Mouse (Mus musculus) kidney, postnatal 0 days (tissue): Measurements from ENCODE around the gene Dgat2. TPM values are rescaled to one million over a fixed set of nuclear protein-coding genes. Genes with fewer than 3 reads are reported as not detected.

Experiments used
- ATAC-seq: fragments of 200-750 bp; cut with Nextera tagmentation; replicated peaks from 2 replicates; pipeline ENCODE4 v1.8.0; 2017; ENCODE audit warnings: low read depth, moderate number of reproducible peaks, moderate TSS enrichment, moderate library complexity; ENCODE audit not compliant: low FRiP score
- DNase-seq: peaks from one replicate; pipeline ENCODE4 v3.0.0-alpha.2; 2016; ENCODE audit warnings: low spot score
- H3K27ac ChIP-seq: fragments of 300-500 bp; sonication (generic); 2 replicates; pipeline ENCODE4 v1.5.1; 2014; ENCODE audit warnings: mild to moderate bottlenecking
- H3K27me3 ChIP-seq: fragments of 300-500 bp; sonication (generic); 2 replicates; pipeline ENCODE4 v1.6.1; 2014; ENCODE audit warnings: low read length, mixed read lengths; ENCODE audit not compliant: insufficient read depth
- H3K36me3 ChIP-seq: fragments of 300-500 bp; sonication (generic); 2 replicates; pipeline ENCODE4 v1.6.1; 2014; ENCODE audit warnings: low read length, mixed read lengths; ENCODE audit not compliant: insufficient read depth
- H3K4me1 ChIP-seq: fragments of 300-500 bp; sonication (generic); replicated peaks from 2 replicates; pipeline ENCODE4 v1.6.1; 2014; ENCODE audit warnings: antibody characterized with exemption, low read length, mixed read lengths; ENCODE audit not compliant: insufficient read depth
- H3K4me2 ChIP-seq: fragments of 300-500 bp; sonication (generic); 2 replicates; pipeline ENCODE4 v1.6.1; 2014; ENCODE audit warnings: mild to moderate bottlenecking, low read length, moderate library complexity, mixed read lengths
- H3K4me3 ChIP-seq: fragments of 300-500 bp; sonication (generic); replicated peaks from 2 replicates; pipeline ENCODE4 v1.5.1; 2014; ENCODE audit warnings: low read depth, low read length
- H3K9ac ChIP-seq: fragments of 300-500 bp; sonication (generic); 2 replicates; pipeline ENCODE4 v1.6.1; 2014; ENCODE audit warnings: low read depth, low read length
- H3K9me3 ChIP-seq: fragments of 300-500 bp; sonication (generic); replicated peaks from 2 replicates; pipeline ENCODE4 v1.6.1; 2016; ENCODE audit warnings: low read length, inconsistent platforms, mixed read lengths
- CTCF ChIP-seq: IDR thresholded peaks from 2 replicates; pipeline ENCODE4 v1.5.1; 2016; ENCODE audit warnings: antibody characterized with exemption, low read depth, mild to moderate bottlenecking, moderate library complexity
- WGBS: fragments of 180-500 bp; shearing (Covaris S2); extraction: QIAGEN DNeasy Blood & Tissue Kit; methylation state at CpG from one replicate; pipeline ENCODE4 v1.1.7; 2014; 5-methylcytosine and 5-hydroxymethylcytosine counted together
- polyA plus RNA-seq: library from polyadenylated mRNA; unstranded; fragments of >200 nt; fragmentation: Nextera tagmentation; extraction: Ambion mirVana; gene quantifications from 2 replicates; pipeline ENCODE4 v1.2.1, GENCODE M21; 2015

Dgat2 gene
- polyA plus RNA-seq, 1 experiment from 2014 or later = 53.1 TPM

- no peak overlapping the region for H3K4me2 ChIP-seq
- no peak for TF ChIP-seq CTCF
- no peak for DNase-seq
- H3K9me3 ChIP-seq = no peaks in the 10 kb centered on the region
- H3K27ac ChIP-seq = no peak overlapping the region
- no peaks in the 10 kb centered on the region for H3K27me3 ChIP-seq
- no peak overlapping the region for H3K4me3 ChIP-seq
- no peak overlapping the region for H3K9ac ChIP-seq
- no peaks in the 10 kb centered on the region for H3K4me1 ChIP-seq
- WGBS = 79% methylated on average over 9 of the region's 9 CpGs
- no peaks in the 10 kb centered on the region for H3K36me3 ChIP-seq
- 0 out of 2 replicates have a peak, but pooled peaks have one; percentile 7 for ATAC-seq
Observed at GRCm38 (mm10) chr7:99199451-99200175, 17.1 kb upstream of the Dgat2 start.

GRCm38 (mm10) chr7:99198811-99199210 is 16.3 kb upstream of the Dgat2 start:
- WGBS = 86% methylated on average over 2 of the region's 2 CpGs
- H3K9ac ChIP-seq = no peak overlapping the region
- no peak for TF ChIP-seq CTCF
- ATAC-seq (no peak), DNase-seq (no peak)
- H3K27ac ChIP-seq = no peak overlapping the region
- no peaks in the 10 kb centered on the region for H3K27me3 ChIP-seq
- H3K36me3 ChIP-seq = no peaks in the 10 kb centered on the region
- H3K4me1 ChIP-seq = no peaks in the 10 kb centered on the region
- H3K9me3 ChIP-seq = no peaks in the 10 kb centered on the region
- H3K4me2 ChIP-seq = no peak overlapping the region
- no peak overlapping the region for H3K4me3 ChIP-seq

- no peak for ATAC-seq
- Histone ChIP-seq H3K4me2 (no peak overlapping the region), H3K27ac (no peak overlapping the region), H3K9ac (no peak overlapping the region), H3K9me3 (no peaks in the 10 kb centered on the region), H3K27me3 (no peaks in the 10 kb centered on the region), H3K36me3 (no peaks in the 10 kb centered on the region), H3K4me3 (no peak overlapping the region), H3K4me1 (no peaks in the 10 kb centered on the region)
- no peak for TF ChIP-seq CTCF
- no peak for DNase-seq
- WGBS = 67% methylated on average over 2 of the region's 2 CpGs
Observed at GRCm38 (mm10) chr7:99194511-99194910, 12.0 kb upstream of the Dgat2 start.

GRCm38 (mm10) chr7:99193926-99194325 is 11.4 kb upstream of the Dgat2 start:
- DNase-seq (no peak), ATAC-seq (no peak)
- no peak overlapping the region for H3K9ac ChIP-seq
- no peak overlapping the region for H3K4me2 ChIP-seq
- WGBS = 71% methylated on average over 4 of the region's 4 CpGs
- H3K36me3 ChIP-seq = no peaks in the 10 kb centered on the region
- no peak overlapping the region for H3K27ac ChIP-seq
- no peak overlapping the region for H3K4me3 ChIP-seq
- no peaks in the 10 kb centered on the region for H3K9me3 ChIP-seq
- H3K27me3 ChIP-seq = no peaks in the 10 kb centered on the region
- no peak for TF ChIP-seq CTCF
- H3K4me1 ChIP-seq = no peaks in the 10 kb centered on the region

GRCm38 (mm10) chr7:99191411-99191810 is 8.9 kb upstream of the Dgat2 start:
- no peaks in the 10 kb centered on the region for H3K9me3 ChIP-seq

GRCm38 (mm10) chr7:99189885-99190284 is 7.4 kb upstream of the Dgat2 start:
- no peaks in the 10 kb centered on the region for H3K36me3 ChIP-seq
- H3K4me3 ChIP-seq = no peak overlapping the region
- DNase-seq (no peak), ATAC-seq (no peak)
- no peaks in the 10 kb centered on the region for H3K27me3 ChIP-seq
- no peak overlapping the region for H3K9ac ChIP-seq
- no peak for TF ChIP-seq CTCF
- no peaks in the 10 kb centered on the region for H3K9me3 ChIP-seq
- WGBS = 79% methylated on average over 5 of the region's 5 CpGs
- no peak overlapping the region for H3K4me2 ChIP-seq
- no peaks in the 10 kb centered on the region for H3K4me1 ChIP-seq
- no peak overlapping the region for H3K27ac ChIP-seq

More at GRCm38 (mm10) chr7:99191411-99191810, 8.9 kb upstream of the Dgat2 start:
- no peak overlapping the region for H3K27ac ChIP-seq
- H3K4me1 ChIP-seq = no peaks in the 10 kb centered on the region
- no peak overlapping the region for H3K4me2 ChIP-seq
- no peak overlapping the region for H3K9ac ChIP-seq
- H3K36me3 ChIP-seq = no peaks in the 10 kb centered on the region
- ATAC-seq (no peak), DNase-seq (no peak)
- no peak for TF ChIP-seq CTCF
- no peak overlapping the region for H3K4me3 ChIP-seq
- no peaks in the 10 kb centered on the region for H3K27me3 ChIP-seq

GRCm38 (mm10) chr7:99188630-99189029 is 6.1 kb upstream of the Dgat2 start:
- no peaks in the 10 kb centered on the region for H3K4me1 ChIP-seq
- DNase-seq (no peak), ATAC-seq (no peak)
- no peak overlapping the region for H3K4me2 ChIP-seq
- no peaks in the 10 kb centered on the region for H3K36me3 ChIP-seq
- H3K27me3 ChIP-seq = no peaks in the 10 kb centered on the region
- WGBS = 80% methylated on average over 6 of the region's 6 CpGs
- H3K27ac ChIP-seq = no peak overlapping the region
- TF ChIP-seq CTCF = no peak
- no peak overlapping the region for H3K9ac ChIP-seq
- no peaks in the 10 kb centered on the region for H3K9me3 ChIP-seq
- H3K4me3 ChIP-seq = no peak overlapping the region
